Mouse (Mus musculus): ENCODE measurements around the gene Zmat5. TPM values are rescaled to one million over a fixed set of nuclear protein-coding genes. Genes with fewer than 3 reads are reported as not detected.
A peak's percentile ranks its signal among the peaks of the same experiment; 100 is the strongest.

Gene Zmat5
- polyA plus RNA-seq, 1 experiment from 2014 or later, result 57.3 TPM

GRCm38 (mm10) chr11:4738719-4739118 lies 34.2 kb downstream of the Zmat5 start:
- Histone ChIP-seq H3K27me3 (ENCODE audit: control insufficient read depth, insufficient read depth, low read length) (peaks cover 3% of the 10 kb centered on the region; the same call in 1 of the 2 replicates), H3K4me1 (replicated peaks; ENCODE audit: control insufficient read depth, insufficient read depth, low read length) (no peaks in the 10 kb centered on the region), H3K4me3 (replicated peaks; ENCODE audit: low read length) (no peak overlapping the region), H3K36me3 (replicated peaks; ENCODE audit: control insufficient read depth, insufficient read depth) (no peaks in the 10 kb centered on the region; the same call in 1 of the 2 replicates), H3K9ac (no peak overlapping the region), H3K27ac (no peak overlapping the region), H3K4me2 (replicated peaks) (no peak overlapping the region), H3K9me3 (ENCODE audit: control insufficient read depth, low read length) (no peaks in the 10 kb centered on the region)
- no peak for ATAC-seq (ENCODE audit: low FRiP score)
- no peak for DNase-seq (ENCODE audit: low spot score)
- 95% methylated on average over 16 of the region's 16 CpGs for WGBS

GRCm38 (mm10) chr11:4740785-4741184 lies 36.3 kb downstream of the Zmat5 start:
- Histone ChIP-seq H3K36me3 (replicated peaks; ENCODE audit: control insufficient read depth, insufficient read depth) (no peaks in the 10 kb centered on the region; the same call in 1 of the 2 replicates), H3K4me3 (replicated peaks; ENCODE audit: low read length) (no peak overlapping the region), H3K27me3 (ENCODE audit: control insufficient read depth, insufficient read depth, low read length) (peaks cover 22% of the 10 kb centered on the region), H3K4me2 (replicated peaks) (no peak overlapping the region), H3K9me3 (ENCODE audit: control insufficient read depth, low read length) (no peaks in the 10 kb centered on the region), H3K9ac (no peak overlapping the region), H3K27ac (no peak overlapping the region), H3K4me1 (replicated peaks; ENCODE audit: control insufficient read depth, insufficient read depth, low read length) (0 out of 2 replicates have a peak, but pooled peaks cover 4% of the 10 kb centered on the region)
- no peak for ATAC-seq (ENCODE audit: low FRiP score)
- 69% methylated on average over 5 of the region's 5 CpGs for WGBS
- no peak for DNase-seq (ENCODE audit: low spot score)

- Histone ChIP-seq H3K27ac (no peak overlapping the region), H3K4me2 (replicated peaks) (peak overlapping the region; percentile 98), H3K4me3 (replicated peaks; ENCODE audit: low read length) (no peak overlapping the region), H3K9me3 (ENCODE audit: control insufficient read depth, low read length) (no peaks in the 10 kb centered on the region), H3K4me1 (replicated peaks; ENCODE audit: control insufficient read depth, insufficient read depth, low read length) (peaks cover 14% of the 10 kb centered on the region), H3K9ac (no peak overlapping the region), H3K27me3 (ENCODE audit: control insufficient read depth, insufficient read depth, low read length) (peaks cover 50% of the 10 kb centered on the region), H3K36me3 (replicated peaks; ENCODE audit: control insufficient read depth, insufficient read depth) (no peaks in the 10 kb centered on the region)
- ATAC-seq (ENCODE audit: low FRiP score), result no peak
- DNase-seq (ENCODE audit: low spot score), result no peak
- 61% methylated on average over 6 of the region's 6 CpGs for WGBS
Observed at GRCm38 (mm10) chr11:4744691-4745090, 40.2 kb downstream of the Zmat5 start.

- Histone ChIP-seq H3K4me1 (replicated peaks; ENCODE audit: control insufficient read depth, insufficient read depth, low read length) (peaks cover 14% of the 10 kb centered on the region), H3K4me3 (replicated peaks; ENCODE audit: low read length) (peak overlapping the region; percentile 70), H3K36me3 (replicated peaks; ENCODE audit: control insufficient read depth, insufficient read depth) (no peaks in the 10 kb centered on the region), H3K27me3 (ENCODE audit: control insufficient read depth, insufficient read depth, low read length) (peaks cover 55% of the 10 kb centered on the region), H3K4me2 (replicated peaks) (peak overlapping the region; percentile 98), H3K9ac (peak overlapping the region; percentile 67), H3K9me3 (ENCODE audit: control insufficient read depth, low read length) (no peaks in the 10 kb centered on the region), H3K27ac (no peak overlapping the region)
- under 1% methylated on average over 31 of the region's 39 CpGs for WGBS
- ATAC-seq (ENCODE audit: low FRiP score) (peak; percentile 18; the same call in 1 of the 2 replicates), DNase-seq (ENCODE audit: low spot score) (no peak)
Observed at GRCm38 (mm10) chr11:4745969-4746368, 41.5 kb downstream of the Zmat5 start.

GRCm38 (mm10) chr11:4746733-4747132 lies 42.3 kb downstream of the Zmat5 start, which contains the start of gene Cabp7:
TSS of gene Cabp7 (minus strand) at chr11:4746778.
- no peaks in the 10 kb centered on the region for H3K36me3 ChIP-seq (replicated peaks; ENCODE audit: control insufficient read depth, insufficient read depth)
- H3K27ac ChIP-seq, result no peak within 1 kb of the TSS
- peaks cover 14% of the 10 kb centered on the region for H3K4me1 ChIP-seq (replicated peaks; ENCODE audit: control insufficient read depth, insufficient read depth, low read length)
- no peak for DNase-seq (ENCODE audit: low spot score)
- ATAC-seq (ENCODE audit: low FRiP score), result 0 out of 2 replicates have a peak, but pooled peaks have one; percentile 5
- H3K4me2 ChIP-seq (replicated peaks), result peak within 1 kb of the TSS; percentile 98
- WGBS, result under 1% methylated on average over 48 of the region's 73 CpGs
- peak within 1 kb of the TSS; percentile 70 for H3K4me3 ChIP-seq (replicated peaks; ENCODE audit: low read length)
- H3K9me3 ChIP-seq (ENCODE audit: control insufficient read depth, low read length), result no peaks in the 10 kb centered on the region
- peak within 1 kb of the TSS; percentile 67 for H3K9ac ChIP-seq
- peaks cover 55% of the 10 kb centered on the region for H3K27me3 ChIP-seq (ENCODE audit: control insufficient read depth, insufficient read depth, low read length)

GRCm38 (mm10) chr11:4747285-4747684 lies 42.8 kb downstream of the Zmat5 start:
- H3K36me3 ChIP-seq (replicated peaks; ENCODE audit: control insufficient read depth, insufficient read depth), result no peaks in the 10 kb centered on the region
- peak overlapping the region; percentile 67 for H3K9ac ChIP-seq
- peaks cover 14% of the 10 kb centered on the region for H3K4me1 ChIP-seq (replicated peaks; ENCODE audit: control insufficient read depth, insufficient read depth, low read length)
- ATAC-seq (ENCODE audit: low FRiP score) (no peak), DNase-seq (ENCODE audit: low spot score) (no peak)
- no peaks in the 10 kb centered on the region for H3K9me3 ChIP-seq (ENCODE audit: control insufficient read depth, low read length)
- peak overlapping the region; percentile 98 for H3K4me2 ChIP-seq (replicated peaks)
- WGBS, result 2% methylated on average over 11 of the region's 12 CpGs
- peaks cover 55% of the 10 kb centered on the region for H3K27me3 ChIP-seq (ENCODE audit: control insufficient read depth, insufficient read depth, low read length)
- H3K27ac ChIP-seq, result no peak overlapping the region
- H3K4me3 ChIP-seq (replicated peaks; ENCODE audit: low read length), result peak overlapping the region; percentile 70

- ATAC-seq (ENCODE audit: low FRiP score), result no peak
- DNase-seq (ENCODE audit: low spot score), result no peak
- 9% methylated on average over 9 of the region's 9 CpGs for WGBS
- H3K4me1 ChIP-seq (replicated peaks; ENCODE audit: control insufficient read depth, insufficient read depth, low read length), result peaks cover 14% of the 10 kb centered on the region
- no peak overlapping the region for H3K27ac ChIP-seq
- H3K36me3 ChIP-seq (replicated peaks; ENCODE audit: control insufficient read depth, insufficient read depth), result no peaks in the 10 kb centered on the region
- no peaks in the 10 kb centered on the region for H3K9me3 ChIP-seq (ENCODE audit: control insufficient read depth, low read length)
- no peak overlapping the region for H3K4me2 ChIP-seq (replicated peaks)
- no peak overlapping the region for H3K4me3 ChIP-seq (replicated peaks; ENCODE audit: low read length)
- peaks cover 38% of the 10 kb centered on the region for H3K27me3 ChIP-seq (ENCODE audit: control insufficient read depth, insufficient read depth, low read length)
- H3K9ac ChIP-seq, result no peak overlapping the region
Observed at GRCm38 (mm10) chr11:4750263-4750662, 45.8 kb downstream of the Zmat5 start.

GRCm38 (mm10) chr11:4752836-4753235 lies 48.4 kb downstream of the Zmat5 start:
- H3K9ac ChIP-seq, result no peak overlapping the region
- ATAC-seq (ENCODE audit: low FRiP score), result no peak
- 0 out of 2 replicates have a peak, but pooled peaks cover 4% of the 10 kb centered on the region for H3K4me1 ChIP-seq (replicated peaks; ENCODE audit: control insufficient read depth, insufficient read depth, low read length)
- no peaks in the 10 kb centered on the region for H3K9me3 ChIP-seq (ENCODE audit: control insufficient read depth, low read length)
- peaks cover 24% of the 10 kb centered on the region for H3K27me3 ChIP-seq (ENCODE audit: control insufficient read depth, insufficient read depth, low read length)
- H3K4me2 ChIP-seq (replicated peaks), result no peak overlapping the region
- H3K27ac ChIP-seq, result no peak overlapping the region; the same call in 1 of the 2 replicates
- no peak for DNase-seq (ENCODE audit: low spot score)
- H3K36me3 ChIP-seq (replicated peaks; ENCODE audit: control insufficient read depth, insufficient read depth), result no peaks in the 10 kb centered on the region
- 35% methylated on average over 10 of the region's 10 CpGs for WGBS
- no peak overlapping the region for H3K4me3 ChIP-seq (replicated peaks; ENCODE audit: low read length)

- Histone ChIP-seq H3K4me3 (replicated peaks; ENCODE audit: low read length) (no peak overlapping the region), H3K4me1 (replicated peaks; ENCODE audit: control insufficient read depth, insufficient read depth, low read length) (no peaks in the 10 kb centered on the region), H3K27ac (no peak overlapping the region), H3K4me2 (replicated peaks) (no peak overlapping the region), H3K9ac (no peak overlapping the region), H3K27me3 (ENCODE audit: control insufficient read depth, insufficient read depth, low read length) (peaks cover 12% of the 10 kb centered on the region; the same call in 1 of the 2 replicates), H3K9me3 (ENCODE audit: control insufficient read depth, low read length) (no peaks in the 10 kb centered on the region), H3K36me3 (replicated peaks; ENCODE audit: control insufficient read depth, insufficient read depth) (no peaks in the 10 kb centered on the region)
- ATAC-seq (ENCODE audit: low FRiP score) (no peak), DNase-seq (ENCODE audit: low spot score) (no peak)
- WGBS, result 91% methylated on average over 3 of the region's 3 CpGs
Observed at GRCm38 (mm10) chr11:4754036-4754435, 49.6 kb downstream of the Zmat5 start.

GRCm38 (mm10) chr11:4754867-4755266 lies 50.4 kb downstream of the Zmat5 start:
- Histone ChIP-seq H3K27ac (no peak overlapping the region), H3K4me1 (replicated peaks; ENCODE audit: control insufficient read depth, insufficient read depth, low read length) (no peaks in the 10 kb centered on the region), H3K4me2 (replicated peaks) (no peak overlapping the region), H3K36me3 (replicated peaks; ENCODE audit: control insufficient read depth, insufficient read depth) (no peaks in the 10 kb centered on the region), H3K4me3 (replicated peaks; ENCODE audit: low read length) (no peak overlapping the region), H3K9ac (no peak overlapping the region), H3K27me3 (ENCODE audit: control insufficient read depth, insufficient read depth, low read length) (peaks cover 3% of the 10 kb centered on the region; the same call in 1 of the 2 replicates), H3K9me3 (ENCODE audit: control insufficient read depth, low read length) (no peaks in the 10 kb centered on the region)
- ATAC-seq (ENCODE audit: low FRiP score) (no peak), DNase-seq (ENCODE audit: low spot score) (no peak)
- WGBS, result 64% methylated on average over 11 of the region's 11 CpGs
